Mouse (Mus musculus) hindbrain, embryonic 11.5 days (tissue): ENCODE results near the gene Serhl. TPM values are rescaled to one million over a fixed set of nuclear protein-coding genes. Genes with fewer than 3 reads are reported as not detected.
A peak's percentile ranks its signal among the peaks of the same experiment; 100 is the strongest.

Source experiments
- ATAC-seq: fragments of 200-750 bp; cut with Nextera tagmentation; 2 replicates; pipeline ENCODE4 v1.8.0; 2017; ENCODE audit warnings: mild to moderate bottlenecking, moderate TSS enrichment, moderate library complexity; ENCODE audit not compliant: low FRiP score
- DNase-seq: peaks from one replicate; pipeline ENCODE4 v3.0.0-alpha.2; 2015; ENCODE audit warnings: low spot score
- H3K27ac ChIP-seq: fragments of 300-500 bp; sonication (generic); 2 replicates; pipeline ENCODE4 v1.5.1; 2014; ENCODE audit warnings: mild to moderate bottlenecking, low read depth, low read length
- H3K27me3 ChIP-seq: fragments of 300-500 bp; sonication (generic); 2 replicates; pipeline ENCODE4 v1.6.1; 2014; ENCODE audit warnings: mild to moderate bottlenecking, low read length, moderate library complexity, mixed read lengths; ENCODE audit not compliant: control insufficient read depth, insufficient read depth
- H3K36me3 ChIP-seq: fragments of 300-500 bp; sonication (generic); 2 replicates; pipeline ENCODE4 v1.6.1; 2014; ENCODE audit warnings: mild to moderate bottlenecking, low read length, moderate library complexity, mixed read lengths; ENCODE audit not compliant: control insufficient read depth, insufficient read depth
- H3K4me1 ChIP-seq: fragments of 300-500 bp; sonication (generic); replicated peaks from 2 replicates; pipeline ENCODE4 v1.6.1; 2014; ENCODE audit warnings: low read length, mixed read lengths; ENCODE audit not compliant: control insufficient read depth, insufficient read depth
- H3K4me2 ChIP-seq: fragments of 300-500 bp; sonication (generic); replicated peaks from 2 replicates; pipeline ENCODE4 v1.6.1; 2014; ENCODE audit warnings: mild to moderate bottlenecking, low read depth, low read length
- H3K4me3 ChIP-seq: fragments of 300-500 bp; sonication (generic); 2 replicates; pipeline ENCODE4 v1.5.1; 2014; ENCODE audit warnings: low read depth, low read length
- H3K9ac ChIP-seq: fragments of 300-500 bp; sonication (generic); 2 replicates; pipeline ENCODE4 v1.6.1; 2014; ENCODE audit warnings: low read depth, low read length
- H3K9me3 ChIP-seq: fragments of 300-500 bp; sonication (generic); 2 replicates; pipeline ENCODE4 v1.6.1; 2016; ENCODE audit warnings: low read length; ENCODE audit not compliant: control insufficient read depth
- WGBS: fragments of 180-500 bp; shearing (Covaris S2); extraction: QIAGEN DNeasy Blood & Tissue Kit; methylation state at CpG from one replicate; pipeline ENCODE4 v1.1.7; 2014; 5-methylcytosine and 5-hydroxymethylcytosine counted together
- polyA plus RNA-seq: library from polyadenylated mRNA; unstranded; fragments of >200 nt; fragmentation: Nextera tagmentation; extraction: Ambion mirVana; gene quantifications from 2 replicates; pipeline ENCODE4 v1.2.1, GENCODE M21; 2014

The Serhl gene
- polyA plus RNA-seq, 1 experiment from 2014 or later: 40.2 TPM

GRCm38 (mm10) chr15:83090874-83091273 is 1.6 kb downstream of the Serhl start:
- WGBS: 46% methylated on average over 3 of the region's 3 CpGs
- H3K36me3 ChIP-seq: no peaks in the 10 kb centered on the region
- peaks cover 12% of the 10 kb centered on the region; the same call in 1 of the 2 replicates for H3K27me3 ChIP-seq
- peaks cover 8% of the 10 kb centered on the region for H3K4me1 ChIP-seq
- H3K9ac ChIP-seq: no peak overlapping the region
- ATAC-seq: no peak
- no peak overlapping the region for H3K27ac ChIP-seq
- H3K4me3 ChIP-seq: no peak overlapping the region
- DNase-seq: no peak
- H3K4me2 ChIP-seq: no peak overlapping the region
- H3K9me3 ChIP-seq: no peaks in the 10 kb centered on the region

GRCm38 (mm10) chr15:83093687-83094086 is 4.4 kb downstream of the Serhl start:
- no peak for DNase-seq
- Histone ChIP-seq H3K4me2 (no peak overlapping the region), H3K9ac (no peak overlapping the region), H3K4me3 (no peak overlapping the region), H3K9me3 (no peaks in the 10 kb centered on the region), H3K27ac (no peak overlapping the region), H3K4me1 (peaks cover 6% of the 10 kb centered on the region), H3K36me3 (no peaks in the 10 kb centered on the region), H3K27me3 (peaks cover 13% of the 10 kb centered on the region; the same call in 1 of the 2 replicates)
- no peak for ATAC-seq
- 88% methylated on average over 2 of the region's 2 CpGs for WGBS

GRCm38 (mm10) chr15:83095950-83096349 is 6.6 kb downstream of the Serhl start:
- no peak for ATAC-seq

GRCm38 (mm10) chr15:83099533-83100331 is 10.4 kb downstream of the Serhl start:
- ATAC-seq: peak; percentile 86
- Histone ChIP-seq H3K9me3 (no peaks in the 10 kb centered on the region), H3K9ac (peak overlapping the region; percentile 64), H3K27me3 (peaks cover 7% of the 10 kb centered on the region; the same call in 1 of the 2 replicates), H3K27ac (no peak overlapping the region), H3K4me2 (peak overlapping the region; percentile 81), H3K4me3 (peak overlapping the region; percentile 41), H3K4me1 (peaks cover 2% of the 10 kb centered on the region; the same call in 1 of the 2 replicates), H3K36me3 (no peaks in the 10 kb centered on the region)
- peak; percentile 88 for DNase-seq
- 2% methylated on average over 31 of the region's 31 CpGs for WGBS

More at GRCm38 (mm10) chr15:83095950-83096349, 6.6 kb downstream of the Serhl start:
- Histone ChIP-seq H3K4me3 (no peak overlapping the region), H3K4me2 (no peak overlapping the region), H3K4me1 (peaks cover 2% of the 10 kb centered on the region; the same call in 1 of the 2 replicates), H3K36me3 (no peaks in the 10 kb centered on the region), H3K27me3 (peaks cover 4% of the 10 kb centered on the region; the same call in 1 of the 2 replicates), H3K27ac (no peak overlapping the region), H3K9ac (no peak overlapping the region), H3K9me3 (no peaks in the 10 kb centered on the region)
- DNase-seq: no peak
- 46% methylated on average over 2 of the region's 2 CpGs for WGBS

GRCm38 (mm10) chr15:83100332-83100662 is 11.0 kb downstream of the Serhl start:
- Histone ChIP-seq H3K27me3 (peaks cover 7% of the 10 kb centered on the region; the same call in 1 of the 2 replicates), H3K9me3 (no peaks in the 10 kb centered on the region), H3K9ac (peak overlapping the region; percentile 64), H3K27ac (no peak overlapping the region), H3K4me2 (peak overlapping the region; percentile 81), H3K4me3 (peak overlapping the region; percentile 41), H3K4me1 (peaks cover 2% of the 10 kb centered on the region; the same call in 1 of the 2 replicates), H3K36me3 (no peaks in the 10 kb centered on the region)
- DNase-seq (no peak), ATAC-seq (no peak)
- WGBS: 5% methylated on average over 8 of the region's 8 CpGs

GRCm38 (mm10) chr15:83103111-83103510 is 13.8 kb downstream of the Serhl start:
- 74% methylated on average over 1 of the region's 1 CpGs for WGBS

GRCm38 (mm10) chr15:83106426-83106825 is 17.1 kb downstream of the Serhl start:
- peaks cover 3% of the 10 kb centered on the region; the same call in 1 of the 2 replicates for H3K4me1 ChIP-seq
- DNase-seq (no peak), ATAC-seq (no peak)
- H3K4me3 ChIP-seq: no peak overlapping the region
- no peaks in the 10 kb centered on the region for H3K36me3 ChIP-seq
- H3K9me3 ChIP-seq: no peaks in the 10 kb centered on the region
- H3K27ac ChIP-seq: no peak overlapping the region
- no peak overlapping the region for H3K9ac ChIP-seq
- H3K4me2 ChIP-seq: no peak overlapping the region
- WGBS: 86% methylated on average over 6 of the region's 6 CpGs
- H3K27me3 ChIP-seq: peaks cover 1% of the 10 kb centered on the region; the same call in 1 of the 2 replicates

More at GRCm38 (mm10) chr15:83103111-83103510, 13.8 kb downstream of the Serhl start:
- Histone ChIP-seq H3K27me3 (peaks cover 4% of the 10 kb centered on the region; the same call in 1 of the 2 replicates), H3K4me3 (no peak overlapping the region), H3K27ac (no peak overlapping the region), H3K4me1 (peaks cover 5% of the 10 kb centered on the region), H3K9me3 (no peaks in the 10 kb centered on the region), H3K4me2 (no peak overlapping the region), H3K36me3 (no peaks in the 10 kb centered on the region), H3K9ac (no peak overlapping the region)
- no peak for ATAC-seq
- no peak for DNase-seq

GRCm38 (mm10) chr15:83107814-83108213 is 18.5 kb downstream of the Serhl start:
- DNase-seq (no peak), ATAC-seq (no peak)
- no peak overlapping the region for H3K4me3 ChIP-seq
- H3K4me2 ChIP-seq: no peak overlapping the region
- no peaks in the 10 kb centered on the region for H3K9me3 ChIP-seq
- H3K9ac ChIP-seq: no peak overlapping the region
- no peaks in the 10 kb centered on the region for H3K27me3 ChIP-seq
- H3K27ac ChIP-seq: no peak overlapping the region
- 33% methylated on average over 6 of the region's 6 CpGs for WGBS
- peaks cover 3% of the 10 kb centered on the region; the same call in 1 of the 2 replicates for H3K4me1 ChIP-seq
- no peaks in the 10 kb centered on the region for H3K36me3 ChIP-seq

- H3K4me3 ChIP-seq: no peak overlapping the region
- no peaks in the 10 kb centered on the region for H3K9me3 ChIP-seq
- ATAC-seq: no peak
- no peaks in the 10 kb centered on the region for H3K27me3 ChIP-seq
- 59% methylated on average over 6 of the region's 6 CpGs for WGBS
- H3K36me3 ChIP-seq: no peaks in the 10 kb centered on the region
- peaks cover 9% of the 10 kb centered on the region; the same call in 1 of the 2 replicates for H3K4me1 ChIP-seq
- no peak overlapping the region for H3K9ac ChIP-seq
- H3K4me2 ChIP-seq: no peak overlapping the region
- no peak overlapping the region for H3K27ac ChIP-seq
- no peak for DNase-seq
These were observed 22.0 kb downstream of the Serhl start for GRCm38 (mm10) chr15:83111290-83111689.
